Mouse (Mus musculus) thymus, adult 2 months (tissue): Measurements from ENCODE around the gene Khk.

Experiments used
- CTCF ChIP-seq: fragments of 200-500 bp; IDR thresholded peaks from 2 replicates; pipeline ENCODE4 v1.5.1; 2012; ENCODE audit warnings: mild to moderate bottlenecking, control low read depth, low read length, moderate library complexity, borderline replicate concordance; ENCODE audit not compliant: control insufficient read depth, poor library complexity, insufficient read depth; ENCODE audit errors: extremely low read depth
- POLR2A ChIP-seq: fragments of 200-500 bp; IDR thresholded peaks from 2 replicates; pipeline ENCODE4 v1.6.1; 2012; ENCODE audit warnings: mild to moderate bottlenecking, low read length, control low read depth, moderate library complexity; ENCODE audit not compliant: control insufficient read depth, poor library complexity, insufficient read depth; ENCODE audit errors: extremely low read depth

DNA sequence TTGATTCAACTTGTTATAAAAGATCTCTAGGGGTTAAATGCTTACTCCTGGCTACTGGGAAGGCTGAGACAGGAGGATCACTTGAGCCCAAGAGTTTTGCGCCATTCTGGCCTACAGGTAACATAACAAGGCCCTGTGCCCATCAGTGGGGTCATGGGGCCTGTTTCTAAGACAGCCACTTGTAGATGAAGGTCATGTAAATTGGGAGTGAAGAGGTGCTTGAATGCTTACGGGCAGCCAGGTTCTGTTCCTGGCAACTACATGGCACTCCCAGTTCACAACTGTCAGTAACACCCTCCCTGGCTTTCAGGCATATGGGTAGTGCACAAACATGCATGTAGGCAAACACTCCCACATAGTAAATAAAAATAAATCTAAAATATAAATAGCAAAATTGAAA, 29.7 kb downstream of the Khk start:
- TF ChIP-seq POLR2A (no peak), CTCF (no peak)
